8 mouse cellular contexts compared by ENCODE assay signal in the genomic region with DNA sequence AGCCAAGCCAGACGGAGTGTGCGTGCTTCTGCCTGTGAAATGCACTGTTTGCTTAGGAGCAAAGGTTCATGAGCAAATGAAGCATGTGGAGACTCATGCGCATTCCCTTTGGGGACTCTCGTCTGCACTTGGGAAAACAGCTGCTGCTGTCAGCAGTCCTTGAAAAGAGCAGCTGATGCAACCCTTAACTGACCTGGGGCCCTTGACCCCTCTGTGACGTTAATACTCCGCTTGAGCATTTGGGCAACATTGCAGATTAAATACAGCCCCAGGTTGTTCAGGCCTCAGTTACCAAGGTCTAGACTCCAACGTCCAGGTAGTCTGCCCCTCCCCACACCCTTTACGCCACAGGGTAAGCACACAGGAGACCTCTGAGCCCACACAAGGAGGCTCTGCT. TPM values are rescaled to one million over a fixed set of nuclear protein-coding genes. Genes with fewer than 3 reads are reported as not detected.
DNase-seq lines count a peak whose midpoint lies in the region; ATAC-seq lines count a peak whose summit lies in the region.

No protein-coding gene starts in this region.

- H3K27ac ChIP-seq in forebrain, embryonic 13.5 days: no peak overlapping the region
- no peak overlapping the region for H3K27ac ChIP-seq in forebrain, embryonic 14.5 days (ENCODE audit: low read depth, low read length)
- peak overlapping the region; percentile 33; the same call in 1 of the 2 replicates for H3K27ac ChIP-seq in embryonic facial prominence, embryonic 13.5 days

- no peaks in the 10 kb centered on the region for H3K9me3 ChIP-seq in forebrain, embryonic 13.5 days (replicated peaks)
- H3K9me3 ChIP-seq in forebrain, embryonic 14.5 days (replicated peaks; ENCODE audit: control insufficient read depth, low read length): no peaks in the 10 kb centered on the region
- H3K9me3 ChIP-seq in embryonic facial prominence, embryonic 13.5 days: no peaks in the 10 kb centered on the region

- no peak for ATAC-seq in forebrain, embryonic 13.5 days
- no peak for ATAC-seq in forebrain, embryonic 14.5 days
- ATAC-seq in embryonic facial prominence, embryonic 13.5 days (ENCODE audit: insufficient number of reproducible peaks, insufficient read depth, low FRiP score, low TSS enrichment, low read depth): no peak

- no peak for DNase-seq in forebrain, embryonic 14.5 days (ENCODE audit: low spot score)
- peak; percentile 90 for DNase-seq in kidney, postnatal 14 days
- DNase-seq in mesoderm, embryonic 11.5 days (ENCODE audit: low read depth, low spot score): peak; percentile 65
- DNase-seq in cerebellum, adult 18-20 months: no peak
- DNase-seq in layer of hippocampus, adult 8-10 months (ENCODE audit: low spot score in 2 of 2): no peak
- no peak for DNase-seq in ovary, postnatal 10 days (ENCODE audit: low spot score)

- H3K27me3 ChIP-seq in forebrain, embryonic 13.5 days: no peaks in the 10 kb centered on the region
- no peaks in the 10 kb centered on the region for H3K27me3 ChIP-seq in forebrain, embryonic 14.5 days (replicated peaks; ENCODE audit: control insufficient read depth, insufficient read depth, low read length)
- no peaks in the 10 kb centered on the region for H3K27me3 ChIP-seq in embryonic facial prominence, embryonic 13.5 days

- H3K4me2 ChIP-seq in forebrain, embryonic 13.5 days: 0 out of 2 replicates have a peak overlapping the region, but pooled peaks have one; percentile 4
- no peak overlapping the region for H3K4me2 ChIP-seq in forebrain, embryonic 14.5 days (ENCODE audit: low read length)
- peak overlapping the region; percentile 53 for H3K4me2 ChIP-seq in embryonic facial prominence, embryonic 13.5 days

- no peak overlapping the region for H3K4me3 ChIP-seq in forebrain, embryonic 13.5 days
- H3K4me3 ChIP-seq in forebrain, embryonic 14.5 days (ENCODE audit: low read depth, low read length): no peak overlapping the region
- no peak overlapping the region; the same call in 1 of the 2 replicates for H3K4me3 ChIP-seq in embryonic facial prominence, embryonic 13.5 days

- H3K9ac ChIP-seq in forebrain, embryonic 13.5 days: no peak overlapping the region
- no peak overlapping the region for H3K9ac ChIP-seq in forebrain, embryonic 14.5 days (ENCODE audit: low read length)
- no peak overlapping the region for H3K9ac ChIP-seq in embryonic facial prominence, embryonic 13.5 days

- H3K36me3 ChIP-seq in forebrain, embryonic 13.5 days (ENCODE audit: poor library complexity, severe bottlenecking): no peaks in the 10 kb centered on the region
- H3K36me3 ChIP-seq in forebrain, embryonic 14.5 days (ENCODE audit: control insufficient read depth, insufficient read depth, low read length): no peaks in the 10 kb centered on the region
- H3K36me3 ChIP-seq in embryonic facial prominence, embryonic 13.5 days: no peaks in the 10 kb centered on the region

- 47% methylated on average over 8 of the region's 8 CpGs for WGBS in forebrain, embryonic 13.5 days
- 57% methylated on average over 8 of the region's 8 CpGs for WGBS in forebrain, embryonic 14.5 days
- WGBS in embryonic facial prominence, embryonic 13.5 days: 24% methylated on average over 8 of the region's 8 CpGs

- H3K4me1 ChIP-seq in forebrain, embryonic 13.5 days: peaks cover 4% of the 10 kb centered on the region; the same call in 1 of the 2 replicates
- no peaks in the 10 kb centered on the region for H3K4me1 ChIP-seq in forebrain, embryonic 14.5 days (ENCODE audit: control insufficient read depth, insufficient read depth, low read length)
- peaks cover 24% of the 10 kb centered on the region for H3K4me1 ChIP-seq in embryonic facial prominence, embryonic 13.5 days

RNA-seq across cellular contexts. Expression of gene Fbp1, which starts 20.1 kb away (rescaled TPM):
- 0.42 TPM in 1 of 2 replicates, not detected in the other for polyA plus RNA-seq in forebrain, embryonic 13.5 days (2015; fragmentation: Nextera tagmentation; extraction: Ambion mirVana)
- not detected in 2 replicates for polyA plus RNA-seq in forebrain, embryonic 14.5 days (2014; fragmentation: Nextera tagmentation; extraction: Ambion mirVana)
- polyA plus RNA-seq in embryonic facial prominence, embryonic 13.5 days (2015; fragmentation: Nextera tagmentation; extraction: Ambion mirVana): 0.66 and 5.3 TPM in 2 replicates
- total RNA-seq in layer of hippocampus, adult 8-10 months (2022): under 1 TPM in 1 of 4 experiments, not detected in 3; 0.27 TPM

RNA-seq across cellular contexts. Expression of gene Fbp2, which starts 49.9 kb away (rescaled TPM):
- polyA plus RNA-seq in forebrain, embryonic 13.5 days (2015; fragmentation: Nextera tagmentation; extraction: Ambion mirVana): not detected in 2 replicates
- 0.13 TPM in 1 of 2 replicates, not detected in the other for polyA plus RNA-seq in forebrain, embryonic 14.5 days (2014; fragmentation: Nextera tagmentation; extraction: Ambion mirVana)
- polyA plus RNA-seq in embryonic facial prominence, embryonic 13.5 days (2015; fragmentation: Nextera tagmentation; extraction: Ambion mirVana): 0.45 and 2.1 TPM in 2 replicates
- total RNA-seq in layer of hippocampus, adult 8-10 months (2022): not detected

RNA-seq across cellular contexts. Expression of gene 2010111I01Rik, which starts 56.5 kb away (rescaled TPM):
- polyA plus RNA-seq in forebrain, embryonic 13.5 days (2015; fragmentation: Nextera tagmentation; extraction: Ambion mirVana): 23.9 and 29.9 TPM in 2 replicates
- 23.5 and 28.0 TPM in 2 replicates for polyA plus RNA-seq in forebrain, embryonic 14.5 days (2014; fragmentation: Nextera tagmentation; extraction: Ambion mirVana)
- 219 and 254 TPM in 2 replicates for polyA plus RNA-seq in embryonic facial prominence, embryonic 13.5 days (2015; fragmentation: Nextera tagmentation; extraction: Ambion mirVana)
- 100 to 1,000 TPM in 1 of 4 experiments, 10 to 100 TPM in 3; 91.6 to 105 (median 95.4) TPM for total RNA-seq in layer of hippocampus, adult 8-10 months (2022)

Comparison
In these comparisons a context has a peak if more than half of its experiments do, and no peak if none do; other contexts are left out.
1. DNase-seq: peak in kidney, postnatal 14 days (single experiment) and mesoderm, embryonic 11.5 days (single experiment); none in forebrain, embryonic 14.5 days (single experiment), cerebellum, adult 18-20 months (0 of 2), layer of hippocampus, adult 8-10 months (0 of 2) and ovary, postnatal 10 days (single experiment).